Mouse (Mus musculus) spleen, postnatal 10 days (tissue): ENCODE data around the gene Rhebl1.
"Not testable (repeated sequence)": the region's sequence is repeated elsewhere in the genome, so short reads cannot be mapped to it uniquely, and the experiment has no call there.

ENCODE experiments used
- DNase-seq, 2 experiments: peaks; one replicate each; pipeline ENCODE4 v3.0.0; 2021 to 2022; ENCODE audit warnings: low spot score in 2 of 2

Gene Rhebl1

GRCm38 (mm10) chr15:98893940-98894745, at the start of gene Rhebl1:
Gene Rhebl1 (minus strand): TSS chr15:98894540.
- DNase-seq, result peak in 1 of 2 experiments; percentile 28

DNA sequence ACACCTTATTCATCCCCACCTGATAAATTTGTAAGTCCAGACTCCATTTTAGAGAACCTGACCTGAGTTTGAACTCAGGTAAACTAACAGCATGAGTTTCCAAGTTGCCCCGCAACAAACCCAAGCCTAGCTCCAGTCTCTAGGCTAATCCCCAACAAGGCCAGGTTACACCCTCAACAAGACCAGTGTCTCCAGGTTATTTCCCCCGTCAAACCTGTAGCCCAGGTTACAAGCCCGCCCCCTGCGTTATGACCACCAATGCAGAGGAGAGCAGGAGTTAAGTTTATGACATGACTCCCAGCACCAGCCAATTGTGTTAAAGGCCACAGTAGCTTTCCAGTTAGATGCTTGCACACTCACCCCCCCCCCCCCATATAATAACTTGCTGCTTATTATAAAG, 48.8 kb upstream of the Rhebl1 start:
- DNase-seq, result no peak

- no peak for DNase-seq
Measured at GRCm38 (mm10) chr15:98942081-98942480, 47.7 kb upstream of the Rhebl1 start.

- DNase-seq, result no peak
Measured at GRCm38 (mm10) chr15:98941539-98941938, 47.2 kb upstream of the Rhebl1 start.

DNA sequence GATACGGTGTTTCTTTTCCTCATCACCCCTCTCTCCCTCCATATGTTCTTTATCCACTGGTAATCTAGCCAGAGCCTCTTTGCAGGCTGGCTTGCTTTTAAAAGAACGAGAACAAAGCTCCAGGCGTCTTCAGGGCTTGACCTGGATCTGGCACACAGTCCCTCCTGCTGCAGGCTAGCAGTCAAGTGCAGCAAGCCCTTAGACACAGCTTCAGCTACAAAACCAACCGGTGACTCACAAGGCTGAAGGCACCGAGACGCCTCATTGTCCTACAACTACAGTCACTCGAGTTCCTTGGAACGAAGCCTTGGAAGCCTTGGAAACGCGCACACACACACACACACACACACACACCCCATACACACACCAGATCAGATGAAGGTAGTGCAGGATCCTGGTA, 46.5 kb upstream of the Rhebl1 start:
- no peak for DNase-seq

- DNase-seq, result peak; percentile 91 to 92
Measured at GRCm38 (mm10) chr15:98934217-98934839, 40.0 kb upstream of the Rhebl1 start, which contains the start of gene Tuba1b. Gene Tuba1b (minus strand): TSS chr15:98934565.

GRCm38 (mm10) chr15:98933833-98934216, 39.5 kb upstream of the Rhebl1 start:
- DNase-seq, result peak; percentile 83 to 96

- not testable (repeated sequence) for DNase-seq
Measured at GRCm38 (mm10) chr15:98933004-98933671, 38.8 kb upstream of the Rhebl1 start.

DNA sequence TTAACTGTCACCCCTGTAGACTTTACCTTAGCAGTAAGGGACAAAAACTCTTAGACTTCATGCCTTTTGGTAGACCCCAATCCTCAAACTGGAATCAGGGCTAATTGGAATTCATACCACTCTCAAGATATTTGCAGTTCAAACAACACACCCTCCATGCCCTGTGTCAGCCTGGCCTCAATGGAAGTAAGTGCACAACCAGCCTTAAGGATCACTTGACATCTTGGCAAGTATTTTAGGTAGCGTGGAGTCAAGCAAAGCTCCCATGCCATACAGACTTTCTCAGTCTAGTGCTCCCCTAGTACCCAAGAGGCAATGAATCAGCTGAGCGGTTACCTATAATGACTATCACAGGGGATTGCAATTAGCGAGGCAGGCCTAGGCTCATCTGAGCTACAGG, 36.7 kb upstream of the Rhebl1 start:
- no peak for DNase-seq

DNA sequence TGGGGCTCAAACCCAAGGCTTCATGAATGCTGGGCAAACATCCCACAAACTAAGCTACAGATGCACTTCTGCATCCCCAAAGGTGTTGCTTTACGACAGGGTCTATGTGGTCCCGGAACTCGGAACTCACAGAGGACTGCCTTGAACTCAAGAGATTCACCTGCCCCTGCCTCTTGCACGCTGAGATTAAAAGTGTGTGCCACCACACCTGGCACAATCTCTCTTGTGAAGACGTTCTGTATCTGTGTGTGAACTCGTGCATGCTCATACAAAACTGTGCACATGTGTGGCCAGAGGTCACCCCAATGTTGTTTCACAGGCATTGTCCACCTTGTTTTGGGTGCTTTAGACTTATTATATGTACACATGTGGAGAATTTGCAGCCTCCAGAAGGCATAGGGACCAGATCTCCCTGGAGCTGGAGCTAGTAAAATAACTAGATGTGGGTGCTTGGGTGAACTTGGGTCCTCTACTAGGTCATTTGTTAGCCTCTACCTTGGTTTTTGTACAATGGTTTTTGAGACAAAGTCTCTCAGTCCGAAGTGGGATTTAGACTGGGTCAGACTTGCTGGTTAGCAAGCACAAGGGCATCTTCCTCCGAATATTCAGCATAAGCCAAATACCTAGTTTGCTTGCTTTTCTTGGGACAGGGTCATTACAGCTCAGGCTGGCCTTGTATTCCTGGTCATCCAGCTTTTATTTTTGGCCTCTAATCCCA, 35.8 kb upstream of the Rhebl1 start:
- no peak for DNase-seq

GRCm38 (mm10) chr15:98928598-98929240, 34.4 kb upstream of the Rhebl1 start:
- DNase-seq, result peak; percentile 13 to 37

GRCm38 (mm10) chr15:98927566-98927965, 33.2 kb upstream of the Rhebl1 start:
- DNase-seq, result no peak

GRCm38 (mm10) chr15:98924682-98925081, 30.3 kb upstream of the Rhebl1 start:
- no peak for DNase-seq

DNA sequence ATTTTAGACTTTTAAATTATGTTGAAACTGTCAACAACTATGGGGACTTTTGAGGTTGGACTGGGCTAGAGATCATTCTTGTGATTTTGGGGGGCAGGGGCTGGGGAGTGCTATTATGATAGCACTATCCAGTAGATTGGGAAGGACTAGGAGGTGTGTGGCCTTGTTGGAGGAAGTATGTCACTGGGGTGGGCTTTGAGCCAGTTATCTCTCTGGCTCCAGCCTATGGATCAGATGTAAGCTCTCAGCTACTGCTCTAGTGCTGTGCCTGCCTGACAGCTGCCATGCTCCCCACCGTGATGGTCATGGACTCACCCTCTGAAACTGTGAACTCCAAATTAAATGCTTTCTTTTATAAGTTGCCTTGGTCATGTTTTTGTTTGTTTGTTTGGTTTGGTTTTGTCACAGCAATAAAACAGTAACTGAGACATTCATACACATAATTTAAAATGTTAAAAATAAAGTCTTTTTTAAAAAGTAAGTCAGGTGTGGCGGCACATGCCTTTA, 28.7 kb upstream of the Rhebl1 start:
- no peak for DNase-seq

DNA sequence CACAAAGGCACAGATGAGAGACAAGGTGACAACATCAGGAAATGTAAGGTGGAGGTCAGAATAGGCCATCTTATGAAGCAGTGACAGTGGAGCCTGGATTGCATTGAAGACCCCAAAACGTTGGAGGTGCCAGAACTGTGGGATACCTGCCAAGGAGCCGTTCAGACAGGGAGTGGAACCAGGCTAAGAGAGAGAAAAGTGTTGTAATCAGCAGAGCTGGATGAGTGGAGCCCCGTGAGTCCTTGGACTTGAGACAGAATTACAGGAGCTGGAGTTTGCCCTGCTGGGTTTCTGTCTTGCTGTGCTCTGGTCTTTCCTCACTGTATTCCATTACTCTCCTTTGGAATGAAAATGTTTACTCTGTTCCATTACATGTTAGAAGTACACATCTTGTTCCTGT, 28.2 kb upstream of the Rhebl1 start:
- DNase-seq, result no peak

DNA sequence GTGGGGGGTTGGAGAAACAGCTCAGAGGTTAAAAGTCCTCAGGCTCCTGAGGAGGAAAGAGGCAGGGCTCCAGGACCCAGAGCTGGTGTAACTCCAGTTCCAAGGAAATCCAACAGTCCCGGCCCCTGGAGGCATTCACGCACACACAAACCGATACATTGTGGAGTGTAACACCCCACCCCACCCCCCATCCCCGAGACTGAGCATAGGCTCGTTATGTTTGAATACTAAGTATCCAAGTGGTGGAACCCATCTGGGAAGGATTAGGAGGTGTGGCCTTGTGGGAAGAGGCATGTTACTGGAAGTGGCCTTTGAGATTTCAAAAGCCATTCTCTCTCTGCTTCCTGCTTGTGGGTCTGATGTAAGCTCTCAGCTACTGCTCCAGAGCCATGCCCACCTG, 27.2 kb upstream of the Rhebl1 start:
- DNase-seq, result no peak

- not testable (repeated sequence) for DNase-seq
Measured at GRCm38 (mm10) chr15:98918499-98918895, 24.2 kb upstream of the Rhebl1 start.

DNA sequence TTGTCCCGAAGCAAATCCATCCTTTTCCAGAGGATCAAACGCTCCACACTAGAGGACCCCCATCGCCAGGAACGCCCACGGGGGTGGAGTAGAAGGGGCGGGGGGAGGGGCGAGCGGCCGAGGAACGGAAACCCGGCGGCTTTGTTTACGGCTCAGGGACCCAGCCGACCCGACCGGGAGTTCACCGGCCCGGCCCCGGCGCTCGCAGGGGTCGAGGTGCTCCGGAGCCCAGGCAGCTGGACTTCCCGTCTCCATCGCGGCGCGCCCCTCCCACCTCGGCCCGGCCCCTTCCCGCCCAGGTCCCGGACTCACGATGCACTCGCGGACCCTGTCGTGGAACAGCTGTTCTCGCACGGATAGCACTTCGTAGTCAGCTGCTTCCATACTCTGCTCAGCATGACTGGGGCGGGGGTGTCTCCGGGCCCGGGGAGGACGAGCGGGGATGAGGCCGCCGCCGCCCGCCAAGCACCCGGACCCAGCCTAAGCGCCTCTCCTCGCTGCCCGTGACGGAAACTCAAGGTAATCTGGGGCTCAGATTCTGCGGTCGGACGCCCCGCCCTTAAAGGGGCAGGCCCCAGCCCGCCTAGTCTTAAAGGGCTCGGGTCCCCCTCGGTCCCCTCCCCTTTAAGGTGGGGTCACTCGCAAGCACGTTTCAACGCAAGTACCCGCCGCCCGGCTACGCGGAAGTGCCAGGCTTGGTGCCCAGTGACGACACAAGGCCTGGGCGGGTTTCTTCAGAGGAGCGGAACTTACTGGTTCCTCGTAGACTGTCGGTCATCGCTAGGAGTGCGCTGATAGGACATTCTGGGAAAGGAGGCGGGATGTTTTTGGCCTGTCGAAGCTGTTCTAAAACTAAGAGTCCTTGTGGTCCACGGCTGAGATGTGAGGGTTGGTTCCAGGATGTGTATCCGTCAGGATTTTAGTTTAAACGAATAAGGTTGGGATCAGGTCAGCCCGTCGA, 23.5 kb upstream of the Rhebl1 start, which contains the start of gene Lmbr1l:
TSS of gene Lmbr1l (minus strand) at position 694 of the 961 bp plus-strand sequence.
- peak; percentile 94 to 98 for DNase-seq

GRCm38 (mm10) chr15:98917091-98917490, 22.8 kb upstream of the Rhebl1 start:
- no peak for DNase-seq

GRCm38 (mm10) chr15:98916016-98916415, 21.7 kb upstream of the Rhebl1 start:
- DNase-seq, result no peak
